Mouse (Mus musculus): ENCODE data around the gene Cir1. TPM values are rescaled to one million over a fixed set of nuclear protein-coding genes. Genes with fewer than 3 reads are reported as not detected.
A peak's percentile ranks its signal among the peaks of the same experiment; 100 is the strongest.

Cir1 gene
- total RNA-seq, 1 experiment from 2014 or later = 41.3 TPM

DNA sequence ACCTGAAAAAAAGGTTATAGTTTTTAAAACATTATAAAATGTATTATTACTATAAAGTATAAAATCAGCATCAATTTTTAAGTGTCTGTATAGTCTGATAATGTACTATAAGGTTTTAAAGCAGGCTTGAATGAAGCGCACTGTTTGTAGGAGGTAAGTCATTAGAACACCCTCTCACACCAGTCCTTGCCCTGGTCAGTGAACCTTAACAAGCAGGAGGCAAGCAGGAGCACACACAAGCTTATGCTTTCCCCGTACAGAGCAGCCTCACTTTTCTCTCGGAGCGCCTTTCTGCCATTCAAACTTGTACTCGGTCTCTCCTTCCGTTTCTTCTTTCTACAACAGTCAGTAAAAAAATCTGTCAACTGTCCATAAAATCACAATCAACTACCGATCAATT is 6.5 kb downstream of the Cir1 start:
- ATAC-seq (ENCODE audit: extremely low read depth, insufficient number of reproducible peaks, low FRiP score, poor library complexity, severe bottlenecking) = no peak

DNA sequence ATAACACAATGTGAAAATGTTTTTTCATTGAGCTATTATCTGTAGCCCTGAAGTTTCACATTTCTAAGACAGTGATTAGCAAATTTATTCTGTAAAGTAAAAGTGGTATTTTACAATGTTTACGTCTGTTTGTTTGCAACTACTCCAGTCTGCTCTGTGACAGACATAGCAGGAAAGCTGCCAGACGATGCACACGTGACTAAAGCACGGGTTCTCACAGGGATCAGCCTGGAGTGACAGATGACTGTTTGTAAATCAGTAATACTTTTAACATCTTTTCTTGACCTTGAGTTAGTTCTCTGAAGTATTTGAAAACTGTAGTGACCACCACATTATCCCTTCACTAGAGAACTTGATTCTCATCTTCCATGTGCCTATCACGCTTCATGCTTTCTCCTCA is 8.0 kb downstream of the Cir1 start:
- no peak for ATAC-seq (ENCODE audit: extremely low read depth, insufficient number of reproducible peaks, low FRiP score, poor library complexity, severe bottlenecking)

DNA sequence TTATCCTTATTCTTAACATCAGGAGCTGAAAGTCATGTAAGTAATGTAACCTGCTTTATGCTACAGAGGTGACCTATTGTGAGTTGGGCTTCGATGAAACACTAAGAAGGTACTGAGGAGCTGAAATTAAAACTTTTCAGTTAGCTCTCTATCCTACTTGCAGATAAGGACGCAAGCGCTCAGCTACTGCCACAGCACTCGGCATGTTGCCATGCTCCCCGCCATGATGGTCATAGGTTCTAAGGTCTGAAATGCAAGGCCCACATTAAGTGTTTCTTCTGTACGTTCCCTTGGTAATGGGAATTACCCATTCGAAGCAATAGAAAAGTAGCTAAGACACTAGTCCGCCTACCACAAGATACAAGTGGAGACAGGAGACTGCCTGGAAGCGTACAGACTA is 9.8 kb downstream of the Cir1 start:
- no peak for ATAC-seq (ENCODE audit: extremely low read depth, insufficient number of reproducible peaks, low FRiP score, poor library complexity, severe bottlenecking)

DNA sequence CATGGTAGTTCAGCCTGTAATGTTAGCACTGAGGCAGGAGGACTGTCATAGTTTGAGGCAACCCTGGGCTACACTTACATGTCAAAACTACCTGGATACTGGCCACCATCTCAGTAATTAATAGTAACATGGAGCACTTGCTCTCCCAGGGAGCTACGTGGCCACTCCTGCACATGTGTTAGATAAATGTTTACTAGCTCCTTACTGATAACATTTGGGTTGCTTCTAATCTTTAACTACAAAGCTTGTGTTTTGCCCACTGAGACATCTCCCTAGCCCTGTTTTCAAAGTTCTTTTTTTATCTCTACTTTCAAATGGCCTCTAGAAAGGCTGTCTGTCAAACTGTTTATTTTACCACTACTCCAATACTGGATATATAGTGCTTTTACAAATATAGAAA is 10.5 kb downstream of the Cir1 start:
- ATAC-seq (ENCODE audit: extremely low read depth, insufficient number of reproducible peaks, low FRiP score, poor library complexity, severe bottlenecking) = no peak

DNA sequence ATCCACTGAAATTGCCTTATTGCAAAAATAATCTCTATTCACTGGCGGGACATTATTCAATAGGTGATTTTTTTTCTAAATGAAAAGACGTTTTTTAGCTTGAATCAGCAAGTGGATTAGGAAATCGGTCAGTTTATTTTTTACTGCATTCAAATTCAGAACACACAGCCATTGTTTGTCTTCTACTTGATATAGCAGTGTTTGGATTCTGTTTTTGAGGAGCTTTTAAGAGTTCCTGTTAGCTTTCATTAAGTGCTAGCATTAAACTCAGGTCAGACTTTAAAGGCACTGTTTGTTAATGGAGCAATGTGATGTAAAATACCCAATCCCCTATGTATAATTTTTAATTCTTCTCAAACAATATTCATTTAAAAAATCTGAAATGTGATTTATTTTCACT is 13.7 kb downstream of the Cir1 start:
- no peak for ATAC-seq (ENCODE audit: extremely low read depth, insufficient number of reproducible peaks, low FRiP score, poor library complexity, severe bottlenecking)

DNA sequence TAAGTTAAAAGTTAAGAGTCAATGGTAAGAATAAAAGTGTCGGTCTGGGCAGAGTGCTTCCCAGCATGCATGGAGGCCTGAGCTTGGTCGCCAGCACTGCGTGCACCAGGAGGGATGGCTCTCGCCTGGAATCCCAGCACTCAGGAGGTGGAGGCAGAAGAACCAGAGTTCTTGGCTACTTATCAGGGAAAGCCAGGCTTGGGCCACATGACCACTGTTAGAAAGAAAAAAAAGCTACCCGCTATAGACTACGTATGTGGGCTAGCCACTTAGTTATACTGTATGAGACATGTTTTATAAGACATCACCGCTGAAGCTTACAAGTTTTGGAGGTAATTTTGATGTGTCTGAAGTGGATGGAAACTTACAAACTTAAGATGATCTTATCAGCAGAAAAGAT is 14.3 kb downstream of the Cir1 start:
- ATAC-seq (ENCODE audit: extremely low read depth, insufficient number of reproducible peaks, low FRiP score, poor library complexity, severe bottlenecking) = no peak

DNA sequence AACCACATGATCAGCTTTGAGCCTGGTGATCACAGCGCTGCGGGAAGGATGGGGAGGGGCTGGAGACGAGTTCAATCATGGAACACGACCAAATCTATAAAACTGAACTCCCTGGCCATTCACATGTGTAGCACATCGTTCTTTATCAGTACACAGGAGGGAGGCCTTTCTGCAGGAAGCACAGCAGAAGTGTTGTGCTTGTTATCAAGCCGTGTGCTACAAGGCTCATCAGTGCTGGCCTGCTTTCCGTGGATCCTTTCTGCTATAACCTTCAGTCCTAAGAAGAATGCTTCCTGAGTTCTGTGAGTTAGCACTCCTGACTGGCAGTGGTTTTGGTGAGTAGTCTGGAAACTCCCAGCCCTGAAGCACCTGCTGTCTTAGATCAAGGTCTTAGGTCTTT is 17.5 kb downstream of the Cir1 start:
- ATAC-seq (ENCODE audit: extremely low read depth, insufficient number of reproducible peaks, low FRiP score, poor library complexity, severe bottlenecking) = no peak

DNA sequence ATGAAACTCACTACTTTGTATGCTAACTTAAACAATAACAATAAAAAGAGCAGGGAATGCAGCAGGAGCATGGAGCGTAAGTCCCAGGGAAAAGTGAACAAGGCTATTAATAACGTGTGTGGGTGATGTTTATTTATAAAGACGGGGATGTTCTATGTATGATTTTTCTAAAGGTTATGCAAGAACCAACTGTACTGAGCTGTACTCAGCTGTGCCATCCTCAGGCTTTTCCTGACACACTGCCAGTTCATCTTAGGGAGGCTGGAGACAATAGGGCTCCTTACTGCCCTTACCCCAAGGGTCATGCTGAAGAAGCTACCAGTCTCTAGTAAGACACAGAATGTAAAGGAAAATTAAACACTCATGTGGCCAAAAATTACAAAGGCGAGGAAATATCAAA is 21.4 kb downstream of the Cir1 start:
- ATAC-seq (ENCODE audit: extremely low read depth, insufficient number of reproducible peaks, low FRiP score, poor library complexity, severe bottlenecking) = no peak

DNA sequence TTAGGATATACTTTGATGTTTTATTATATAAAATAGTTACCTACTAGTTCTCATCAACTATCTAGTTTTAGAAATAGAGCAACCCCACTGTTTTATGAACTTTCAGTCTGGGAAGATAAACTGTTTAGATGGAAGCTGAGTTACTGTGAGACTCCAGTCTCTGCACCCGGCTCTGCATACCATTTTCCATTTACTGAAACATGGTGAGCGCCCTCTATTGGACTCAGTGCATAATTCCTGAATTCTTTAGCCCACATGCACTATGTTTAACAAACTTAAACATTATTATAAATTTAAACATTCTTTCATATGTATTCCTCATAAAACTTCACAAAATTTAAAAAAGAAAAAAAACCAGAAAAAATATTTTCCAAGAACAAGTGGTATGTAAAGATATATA is 26.9 kb downstream of the Cir1 start:
- no peak for ATAC-seq (ENCODE audit: extremely low read depth, insufficient number of reproducible peaks, low FRiP score, poor library complexity, severe bottlenecking)

DNA sequence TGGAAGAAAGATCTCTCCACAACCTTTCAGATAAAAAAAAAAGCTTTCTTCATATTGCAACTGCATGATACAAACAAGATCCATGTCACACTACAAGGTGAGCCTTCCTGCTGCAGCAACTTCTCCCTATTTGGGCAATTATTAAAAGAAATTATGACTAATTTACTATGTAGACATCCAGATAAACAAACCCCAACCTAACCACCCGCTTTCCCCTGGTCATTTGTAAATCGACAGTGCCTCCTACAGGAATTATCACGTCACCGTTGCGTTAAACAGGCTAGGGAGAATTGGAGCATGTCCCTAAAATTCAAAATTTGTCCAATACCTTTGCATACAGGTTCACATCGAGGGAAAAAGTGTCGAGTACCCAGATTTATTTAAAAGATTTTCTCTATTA is 30.8 kb downstream of the Cir1 start:
- no peak for ATAC-seq (ENCODE audit: extremely low read depth, insufficient number of reproducible peaks, low FRiP score, poor library complexity, severe bottlenecking)

DNA sequence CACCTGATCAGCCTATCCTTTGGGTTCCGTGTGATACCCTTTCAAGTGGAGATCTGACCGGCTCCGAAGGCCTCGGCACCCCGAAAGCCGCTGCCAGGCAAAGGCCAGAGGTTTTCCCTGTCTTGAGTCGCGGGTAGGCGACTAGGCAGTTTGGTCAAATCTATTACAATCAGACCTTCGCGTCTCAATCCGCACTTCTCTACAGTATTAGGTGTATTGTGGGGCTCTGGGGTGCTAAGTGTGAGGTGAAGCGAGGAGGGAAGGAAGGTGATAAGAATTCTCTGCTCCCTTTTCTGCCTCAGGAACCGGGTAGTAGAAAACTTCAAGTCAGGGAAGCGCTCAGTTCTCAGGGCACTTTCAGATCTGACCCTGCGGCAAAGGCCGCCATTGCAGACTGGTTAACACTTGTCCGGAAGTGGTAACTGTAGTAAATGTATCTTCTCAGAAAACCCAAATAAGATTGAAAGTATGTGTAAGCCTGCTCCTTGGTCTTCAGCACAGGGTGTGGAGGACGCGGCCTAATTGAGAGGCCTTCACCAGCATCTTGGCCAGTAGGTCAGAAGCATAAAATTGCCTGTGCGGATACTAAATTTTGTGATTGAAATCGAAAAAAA is 31.3 kb downstream of the Cir1 start:
- no peak for ATAC-seq (ENCODE audit: extremely low read depth, insufficient number of reproducible peaks, low FRiP score, poor library complexity, severe bottlenecking)

DNA sequence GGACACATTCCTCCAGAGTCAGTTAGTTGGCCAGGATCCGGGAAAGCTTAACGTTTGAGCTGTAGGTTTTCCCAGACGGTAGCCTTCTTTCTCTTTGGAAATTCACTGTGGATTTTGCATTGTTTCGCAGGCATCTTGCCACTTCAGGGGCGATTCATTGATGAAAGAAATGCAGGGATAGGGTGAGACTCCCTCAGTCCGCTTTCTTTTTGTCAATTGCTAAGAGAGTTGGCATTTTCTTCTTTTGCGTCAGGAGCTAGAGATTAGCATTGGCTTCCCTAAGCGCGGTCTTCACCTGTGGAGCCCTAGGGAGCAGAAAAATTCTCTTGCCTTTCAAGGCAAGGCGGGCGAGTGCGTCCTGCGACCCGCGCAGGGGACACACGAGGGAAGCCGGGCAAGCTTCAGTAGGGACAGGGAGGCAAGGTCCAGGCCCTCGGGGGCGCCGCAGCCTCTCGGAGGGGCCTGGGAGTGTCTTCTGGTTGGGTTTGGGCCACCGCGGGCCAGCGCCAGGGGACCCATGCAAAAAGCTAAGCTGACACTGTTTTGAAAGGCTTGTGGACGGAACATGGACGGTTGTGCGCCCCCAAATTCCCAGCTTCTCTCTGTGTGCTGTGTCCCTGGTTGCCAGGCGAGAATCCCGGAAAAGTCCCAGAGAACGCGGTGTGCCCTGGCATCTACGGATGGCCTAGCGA is 32.0 kb downstream of the Cir1 start:
- ATAC-seq (ENCODE audit: extremely low read depth, insufficient number of reproducible peaks, low FRiP score, poor library complexity, severe bottlenecking) = no peak

DNA sequence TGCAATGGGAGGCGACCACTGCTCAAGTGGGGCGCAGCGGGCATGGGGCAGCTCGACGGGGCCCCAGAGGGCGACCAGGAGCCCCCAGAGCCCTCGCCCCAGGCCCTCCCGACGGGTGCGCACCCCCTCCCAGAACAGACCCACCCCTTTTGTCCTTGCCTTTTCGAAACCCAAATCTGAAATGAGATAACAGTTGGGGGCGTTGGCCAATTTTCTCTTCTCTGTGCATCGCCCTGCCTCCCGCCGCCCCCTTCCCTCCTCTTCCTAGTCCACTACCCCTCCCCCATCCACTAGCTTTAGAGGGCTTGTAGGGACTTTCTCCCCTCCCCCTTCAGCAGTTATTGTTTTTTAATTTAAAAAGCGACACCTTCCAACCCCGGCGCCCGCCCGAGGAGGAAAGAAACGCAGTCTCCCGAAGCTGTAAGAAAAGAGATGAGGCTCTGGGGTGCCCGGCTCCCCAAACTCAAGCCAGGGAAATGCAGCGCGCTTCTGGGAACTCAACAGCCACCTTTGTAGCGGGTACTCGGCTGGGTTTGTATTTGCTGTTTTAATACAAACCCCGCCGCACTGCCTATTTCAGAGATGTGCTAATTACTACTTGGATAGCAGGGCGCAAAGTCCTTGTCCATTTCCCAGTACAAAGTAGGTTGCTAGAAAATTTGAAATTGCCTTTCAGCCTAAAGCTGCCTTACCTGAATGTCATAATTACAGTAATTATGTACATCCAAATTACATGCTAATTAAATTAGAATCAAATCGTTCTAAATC is 33.0 kb downstream of the Cir1 start:
- ATAC-seq (ENCODE audit: extremely low read depth, insufficient number of reproducible peaks, low FRiP score, poor library complexity, severe bottlenecking) = no peak

DNA sequence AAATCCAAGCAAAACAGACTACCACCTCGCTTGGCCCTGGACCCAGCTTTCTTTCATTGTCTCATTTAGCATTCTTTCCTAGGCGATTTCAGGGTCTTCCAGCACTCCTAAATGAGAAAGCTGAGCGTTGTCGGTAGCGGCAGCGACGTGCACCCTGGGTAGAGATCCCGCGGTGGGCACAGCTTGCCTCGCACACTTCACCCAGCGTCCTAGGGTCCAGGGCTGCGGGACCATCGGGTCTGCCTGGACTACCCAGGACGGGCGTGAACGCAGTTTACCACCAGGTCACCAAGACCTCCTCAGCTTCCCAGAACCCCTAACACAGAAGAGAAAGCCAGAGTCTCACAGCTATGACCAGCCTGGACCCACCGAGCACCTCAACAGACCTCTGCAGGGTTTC is 33.6 kb downstream of the Cir1 start:
- no peak for ATAC-seq (ENCODE audit: extremely low read depth, insufficient number of reproducible peaks, low FRiP score, poor library complexity, severe bottlenecking)

DNA sequence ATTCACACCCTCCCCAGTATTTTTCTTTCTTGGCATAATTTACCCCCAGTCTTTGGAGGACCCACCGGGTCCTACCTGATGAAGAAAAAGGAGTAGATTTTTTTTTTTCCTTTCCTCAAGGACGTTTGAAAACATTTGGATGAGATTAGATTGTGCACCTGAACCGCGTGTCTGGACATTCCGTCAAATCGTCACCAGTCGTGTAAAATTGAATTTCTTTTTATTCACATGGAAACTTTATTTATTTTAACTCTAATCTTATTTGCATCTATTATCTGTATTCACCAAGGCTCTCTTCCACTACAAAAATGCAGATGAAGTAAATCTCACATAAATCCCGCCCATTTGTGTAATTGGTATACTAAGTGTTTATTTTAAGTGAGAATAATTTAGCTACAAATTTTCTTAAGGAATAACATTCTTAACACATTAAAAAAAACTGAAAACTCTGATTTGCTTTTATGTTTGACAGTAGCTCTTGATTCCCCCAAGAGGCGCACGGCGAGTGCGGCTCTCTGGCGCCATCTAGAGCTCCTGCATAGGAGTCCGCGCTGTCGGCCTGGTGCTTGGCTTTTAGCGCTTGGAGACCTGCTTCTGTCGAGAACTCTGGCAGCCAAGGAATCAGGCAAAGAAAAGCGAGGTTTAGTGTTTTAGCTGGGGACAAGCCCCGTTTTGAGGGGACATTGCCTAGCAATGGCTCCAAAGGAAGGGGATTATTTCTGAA is 34.2 kb downstream of the Cir1 start:
- ATAC-seq (ENCODE audit: extremely low read depth, insufficient number of reproducible peaks, low FRiP score, poor library complexity, severe bottlenecking) = peak; percentile 79

DNA sequence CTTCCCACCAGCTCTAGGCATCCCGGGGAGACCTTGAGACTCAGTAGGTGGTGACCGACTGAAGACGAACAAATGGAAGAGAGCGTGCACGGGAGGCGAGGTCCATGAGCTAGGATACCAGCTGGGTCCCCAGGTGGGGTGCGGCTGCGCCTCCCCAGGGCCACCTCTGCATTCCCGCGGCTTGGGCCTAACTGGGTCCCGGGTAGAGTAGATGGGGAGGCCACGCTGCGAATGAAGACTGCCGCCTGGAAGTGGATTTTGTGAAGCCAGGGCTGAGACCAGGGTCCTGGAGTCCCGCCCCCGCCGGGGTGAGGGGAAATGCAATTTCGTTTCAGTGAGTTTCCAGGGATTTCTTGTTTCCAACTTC is 34.8 kb downstream of the Cir1 start:
- no peak for ATAC-seq (ENCODE audit: extremely low read depth, insufficient number of reproducible peaks, low FRiP score, poor library complexity, severe bottlenecking)

DNA sequence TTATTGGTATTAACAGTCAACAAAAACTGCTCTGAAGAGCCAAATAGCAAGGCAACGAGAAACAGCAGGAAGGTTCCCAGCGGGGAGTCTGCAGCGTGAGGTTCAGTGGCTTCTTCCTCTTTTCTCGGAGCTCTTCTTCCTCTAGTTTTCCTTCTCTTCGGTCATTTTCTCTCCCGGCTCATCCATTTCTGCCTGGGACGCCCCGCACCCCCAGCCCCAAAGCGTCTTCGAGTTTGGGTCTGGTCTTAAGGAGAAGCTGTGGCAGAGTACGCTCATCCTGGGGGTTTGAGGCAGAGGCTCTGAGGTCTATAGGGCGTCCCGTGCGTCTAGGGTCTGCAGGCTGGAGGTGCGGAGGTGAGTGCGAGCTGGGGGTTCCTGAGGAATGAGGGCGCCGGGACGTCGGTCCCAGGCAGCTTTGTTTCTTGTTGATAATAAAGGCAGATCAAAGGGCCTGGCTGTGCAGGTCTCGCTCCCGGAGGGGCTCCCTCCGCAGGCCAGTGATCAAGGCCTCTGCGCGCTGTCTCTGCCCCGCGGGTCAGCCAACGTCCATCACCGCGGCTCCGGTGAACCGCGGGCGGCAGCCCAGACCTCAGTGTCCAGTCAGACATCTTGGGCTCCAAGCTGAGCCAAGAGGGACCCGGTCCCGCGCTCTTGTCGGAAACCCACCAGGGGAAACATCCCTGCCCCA is 35.3 kb downstream of the Cir1 start:
- no peak for ATAC-seq (ENCODE audit: extremely low read depth, insufficient number of reproducible peaks, low FRiP score, poor library complexity, severe bottlenecking)

DNA sequence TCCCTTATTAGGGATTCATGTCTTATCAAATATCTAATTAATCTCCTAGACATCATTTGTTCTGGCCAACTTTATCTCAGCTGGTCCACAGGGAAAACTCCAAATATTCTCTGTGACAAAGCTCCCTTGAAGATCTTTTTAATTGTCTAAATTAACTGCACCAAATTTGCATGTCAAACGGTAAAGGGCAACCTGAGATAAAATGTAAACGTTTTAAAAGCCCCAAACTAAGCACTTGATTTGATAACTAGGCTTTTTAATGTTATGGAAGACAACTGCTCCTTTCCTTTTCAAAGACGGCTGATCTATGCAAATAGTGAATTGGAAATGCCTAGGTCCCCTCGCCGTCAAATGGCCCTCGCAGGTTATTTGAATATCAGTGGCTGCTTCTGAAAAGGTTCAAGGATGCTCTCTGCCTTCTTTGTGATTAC is 36.3 kb downstream of the Cir1 start:
- no peak for ATAC-seq (ENCODE audit: extremely low read depth, insufficient number of reproducible peaks, low FRiP score, poor library complexity, severe bottlenecking)

Data from neutrophil, adult 5-6 weeks (primary cell).